Mouse (Mus musculus) erythroblast, embryonic 14.5 days (primary cell): ENCODE results near the gene Dgke. TPM values are rescaled to one million over a fixed set of nuclear protein-coding genes. Genes with fewer than 3 reads are reported as not detected.
"Not testable (repeated sequence)": the region's sequence is repeated elsewhere in the genome, so short reads cannot be mapped to it uniquely, and the experiment has no call there.

Experiments
- H3K27me3 ChIP-seq: 2 replicates; pipeline ENCODE4 v1.6.1; 2012; ENCODE audit warnings: inconsistent platforms; ENCODE audit not compliant: control insufficient read depth
- H3K36me3 ChIP-seq: 2 replicates; pipeline ENCODE4 v1.6.1; 2012; ENCODE audit warnings: mild to moderate bottlenecking, inconsistent platforms; ENCODE audit not compliant: control insufficient read depth
- H3K4me1 ChIP-seq: 2 replicates; pipeline ENCODE4 v1.6.1; 2012; ENCODE audit warnings: inconsistent platforms; ENCODE audit not compliant: control insufficient read depth
- H3K4me3 ChIP-seq: replicated peaks from 2 replicates; pipeline ENCODE3; 2012; ENCODE audit warnings: moderate library complexity, mild to moderate bottlenecking, inconsistent platforms
- H3K9me3 ChIP-seq: 2 replicates; pipeline ENCODE4 v1.6.1; 2012; ENCODE audit warnings: low read length, inconsistent platforms, mixed read lengths; ENCODE audit not compliant: control insufficient read depth
- GATA1 ChIP-seq: IDR thresholded peaks from 2 replicates; pipeline ENCODE4 v1.6.1; 2012; ENCODE audit warnings: low read length, inconsistent platforms, mixed read lengths
- TAL1 ChIP-seq: IDR thresholded peaks from 3 replicates; pipeline ENCODE4 v1.6.1; 2012; ENCODE audit warnings: low read length, inconsistent platforms, mixed read lengths
- polyA plus RNA-seq: library from polyadenylated mRNA; stranded (reverse); fragments of >175 nt; gene quantifications from 2 replicates; pipeline ENCODE4 v1.2.3, GENCODE M21; 2012

Gene Dgke
- polyA plus RNA-seq = not detected in 2 replicates

DNA sequence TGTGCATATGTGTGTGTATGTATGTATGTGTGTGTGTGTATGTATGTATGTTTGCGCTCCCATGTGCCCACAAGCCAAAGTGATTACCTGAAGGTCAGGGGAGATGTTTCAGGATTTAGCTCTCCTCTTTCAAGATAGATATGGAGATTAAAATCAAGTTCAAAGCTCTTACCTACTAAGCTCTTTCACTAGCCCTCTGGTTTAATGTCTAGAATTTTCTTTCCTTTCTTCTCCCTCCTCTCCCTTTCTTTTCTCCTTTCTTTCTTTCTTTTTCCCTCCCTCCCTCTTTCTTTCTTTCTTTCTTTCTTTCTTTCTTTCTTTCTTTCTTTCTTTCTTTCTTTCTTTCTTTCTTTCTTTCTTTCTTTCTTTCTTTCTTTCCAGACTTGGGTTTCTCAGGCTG is at the start of gene Dgke:
TSS of gene Dgke (minus strand) at position 101 of the 400 bp plus-strand sequence.
- TF ChIP-seq GATA1 (no peak), TAL1 (no peak)
- Histone ChIP-seq H3K27me3 (0 out of 2 replicates have a peak, but pooled peaks cover 2% of the 10 kb centered on the region), H3K4me1 (peaks cover 7% of the 10 kb centered on the region), H3K36me3 (no peaks in the 10 kb centered on the region), H3K4me3 (no peak within 1 kb of the TSS), H3K9me3 (0 out of 2 replicates have a peak, but pooled peaks cover 2% of the 10 kb centered on the region)

DNA sequence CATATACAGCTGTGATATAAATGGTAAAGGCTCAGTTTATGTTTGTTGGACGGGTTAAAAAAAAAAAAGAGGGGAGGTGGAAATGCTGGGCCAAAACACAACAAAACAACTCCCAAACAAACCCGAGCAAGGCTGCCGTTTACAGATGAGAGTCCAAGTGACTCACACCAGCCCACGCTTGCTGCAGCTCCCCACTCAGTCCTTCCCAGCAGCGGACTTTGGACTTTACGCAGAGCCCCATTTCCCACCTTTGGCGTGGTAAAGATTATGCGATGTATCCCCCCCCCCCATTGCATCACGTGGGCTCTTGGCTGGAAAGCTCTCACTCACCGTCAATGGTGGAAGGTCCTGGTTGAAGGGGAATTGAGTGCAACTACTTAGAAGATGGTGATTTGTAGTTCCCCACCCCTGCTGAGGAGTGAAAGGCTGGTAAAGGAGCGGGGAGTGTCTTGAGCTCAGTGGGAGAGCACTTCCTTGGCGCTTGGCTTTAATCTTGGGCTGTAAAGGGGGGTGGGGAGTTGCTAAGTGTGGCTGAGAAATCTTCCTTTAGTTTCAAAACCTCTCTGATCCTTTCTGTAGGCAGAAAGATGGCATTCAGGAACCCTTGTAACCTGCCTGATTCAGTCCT is 40.6 kb upstream of the Dgke start:
- H3K36me3 ChIP-seq = no peaks in the 10 kb centered on the region
- no peaks in the 10 kb centered on the region for H3K9me3 ChIP-seq
- no peaks in the 10 kb centered on the region for H3K4me1 ChIP-seq
- H3K4me3 ChIP-seq = no peak overlapping the region
- TF ChIP-seq GATA1 (no peak), TAL1 (no peak; the same call in 2 of the 3 replicates)
- H3K27me3 ChIP-seq = no peaks in the 10 kb centered on the region

DNA sequence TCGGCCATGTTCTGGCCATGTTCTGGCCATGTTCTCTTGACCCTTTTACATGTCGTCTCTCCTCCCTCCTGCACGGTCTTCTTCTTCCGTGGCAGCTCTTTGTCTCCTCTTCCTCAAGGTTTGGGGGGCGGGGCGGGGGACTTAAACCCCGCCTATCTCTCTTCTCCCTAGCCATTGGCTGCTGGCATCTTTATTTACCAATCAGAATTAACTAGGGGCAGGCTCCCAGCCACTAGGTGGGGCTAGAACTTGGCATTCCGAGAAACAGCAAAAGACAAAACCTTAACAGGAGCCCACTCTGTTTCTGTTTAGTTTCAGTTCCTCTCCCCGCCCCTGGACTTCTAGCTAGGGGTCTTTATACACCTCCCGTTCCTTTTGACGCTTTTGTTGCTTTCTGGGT is 39.2 kb upstream of the Dgke start:
- TF ChIP-seq GATA1 (no peak), TAL1 (no peak)
- Histone ChIP-seq H3K4me1 (peaks cover 4% of the 10 kb centered on the region), H3K4me3 (no peak overlapping the region), H3K36me3 (no peaks in the 10 kb centered on the region), H3K27me3 (no peaks in the 10 kb centered on the region), H3K9me3 (no peaks in the 10 kb centered on the region)

DNA sequence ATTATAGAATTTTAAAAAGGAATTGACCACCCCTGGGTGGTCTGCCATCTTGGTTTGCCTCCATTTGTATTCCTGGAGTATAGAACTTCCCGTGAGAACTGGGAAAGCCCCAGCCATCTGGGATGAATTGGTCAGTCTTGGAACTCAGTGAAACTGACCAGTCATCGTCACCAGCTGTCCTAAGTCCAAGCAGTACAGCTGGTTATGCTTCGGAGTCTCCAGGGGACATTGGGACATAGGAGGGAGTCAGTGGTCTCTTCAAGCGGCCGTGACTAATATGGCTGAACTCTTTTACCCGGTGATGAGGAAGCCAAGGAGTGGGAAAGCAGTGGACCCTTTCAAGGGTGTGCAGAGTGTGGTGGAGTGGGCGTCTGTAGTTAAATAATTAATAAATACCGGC is 38.6 kb upstream of the Dgke start:
- Histone ChIP-seq H3K4me1 (peaks cover 10% of the 10 kb centered on the region), H3K4me3 (no peak overlapping the region), H3K27me3 (no peaks in the 10 kb centered on the region), H3K36me3 (no peaks in the 10 kb centered on the region), H3K9me3 (no peaks in the 10 kb centered on the region)
- no peak for TF ChIP-seq GATA1
- no peak for TF ChIP-seq TAL1

GRCm38 (mm10) chr11:89103166-89103565 is 36.5 kb upstream of the Dgke start:
- TF ChIP-seq GATA1 (no peak), TAL1 (no peak)
- peaks cover 11% of the 10 kb centered on the region for H3K4me1 ChIP-seq
- no peak overlapping the region for H3K4me3 ChIP-seq
- H3K9me3 ChIP-seq = no peaks in the 10 kb centered on the region
- no peaks in the 10 kb centered on the region for H3K36me3 ChIP-seq
- H3K27me3 ChIP-seq = no peaks in the 10 kb centered on the region

DNA sequence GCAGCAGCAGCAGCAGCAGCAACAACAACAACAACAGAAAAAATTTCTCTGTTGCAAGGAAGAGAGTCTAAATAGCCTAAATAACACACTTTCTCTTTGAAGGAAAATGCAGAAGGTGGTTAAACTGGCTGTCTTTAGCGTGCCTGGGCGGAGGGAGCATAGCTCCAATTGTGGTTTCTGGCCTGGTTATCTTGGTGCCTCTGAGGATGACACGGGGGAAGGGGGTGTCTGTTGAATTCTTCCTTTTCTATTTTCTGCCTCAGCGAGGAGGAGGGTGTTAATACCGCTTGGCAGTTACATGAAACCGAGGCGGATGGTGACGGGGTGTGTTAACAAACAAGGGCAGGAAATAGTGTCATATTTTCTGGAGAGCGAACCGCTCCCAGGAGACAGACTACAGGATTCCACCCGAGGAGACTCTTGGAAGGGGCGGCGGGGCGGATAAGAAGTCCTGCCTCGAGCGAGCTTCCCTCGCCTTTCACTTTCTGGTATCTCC is 34.2 kb upstream of the Dgke start:
- no peak for TF ChIP-seq GATA1
- TF ChIP-seq TAL1 = no peak
- Histone ChIP-seq H3K27me3 (no peaks in the 10 kb centered on the region), H3K9me3 (no peaks in the 10 kb centered on the region), H3K4me3 (peak overlapping the region; percentile 56), H3K36me3 (no peaks in the 10 kb centered on the region), H3K4me1 (peaks cover 11% of the 10 kb centered on the region)

- Histone ChIP-seq H3K4me3 (peak overlapping the region; percentile 56), H3K36me3 (no peaks in the 10 kb centered on the region), H3K4me1 (peaks cover 11% of the 10 kb centered on the region), H3K27me3 (no peaks in the 10 kb centered on the region), H3K9me3 (no peaks in the 10 kb centered on the region)
- no peak for TF ChIP-seq GATA1
- no peak for TF ChIP-seq TAL1
Measured at GRCm38 (mm10) chr11:89100403-89100802, 33.8 kb upstream of the Dgke start.

GRCm38 (mm10) chr11:89098930-89099329 is 32.3 kb upstream of the Dgke start:
- no peak for TF ChIP-seq GATA1
- TF ChIP-seq TAL1 = no peak

DNA sequence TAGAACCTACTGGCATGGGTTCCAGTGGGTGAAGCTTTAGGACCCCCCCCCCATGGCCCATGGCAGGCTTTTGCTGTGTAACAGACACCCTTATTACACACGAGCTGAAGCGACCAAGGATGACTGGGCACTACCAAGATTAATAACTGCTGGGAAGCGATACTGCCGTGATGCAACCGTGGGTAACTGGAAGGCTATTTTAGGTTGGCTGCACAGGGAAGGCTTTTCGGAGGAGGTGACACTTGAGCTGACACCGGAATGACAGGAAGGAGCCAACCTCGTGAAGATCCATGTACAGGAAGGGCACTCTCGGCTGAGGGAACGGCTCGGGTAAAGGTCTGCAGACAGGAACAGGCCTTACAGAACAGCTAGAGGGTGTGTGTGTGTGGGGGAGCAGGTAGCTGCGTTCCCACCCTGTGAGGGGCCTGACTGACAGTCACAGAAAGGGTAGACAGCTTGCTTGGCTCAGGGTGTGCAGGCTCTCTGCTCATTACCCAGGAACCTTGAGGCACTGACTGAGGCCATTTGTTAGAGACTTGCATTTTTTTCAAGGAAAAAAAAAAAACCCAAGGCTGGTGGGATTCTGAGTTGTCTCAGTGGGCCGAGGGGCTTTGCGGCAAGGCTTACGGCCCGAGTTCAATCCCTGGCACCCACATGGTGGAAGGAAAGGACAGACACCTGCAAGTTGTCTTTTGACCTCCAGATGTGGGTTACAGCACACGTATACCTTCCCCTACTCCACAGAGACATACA is 31.6 kb upstream of the Dgke start:
- H3K9me3 ChIP-seq = no peaks in the 10 kb centered on the region
- no peaks in the 10 kb centered on the region for H3K36me3 ChIP-seq
- TF ChIP-seq GATA1 (no peak), TAL1 (no peak)
- H3K4me1 ChIP-seq = peaks cover 11% of the 10 kb centered on the region
- H3K27me3 ChIP-seq = no peaks in the 10 kb centered on the region
- no peak overlapping the region for H3K4me3 ChIP-seq

More at GRCm38 (mm10) chr11:89098930-89099329, 32.3 kb upstream of the Dgke start:
- H3K4me1 ChIP-seq = peaks cover 11% of the 10 kb centered on the region
- no peak overlapping the region for H3K4me3 ChIP-seq
- no peaks in the 10 kb centered on the region for H3K27me3 ChIP-seq
- H3K36me3 ChIP-seq = no peaks in the 10 kb centered on the region
- no peaks in the 10 kb centered on the region for H3K9me3 ChIP-seq

DNA sequence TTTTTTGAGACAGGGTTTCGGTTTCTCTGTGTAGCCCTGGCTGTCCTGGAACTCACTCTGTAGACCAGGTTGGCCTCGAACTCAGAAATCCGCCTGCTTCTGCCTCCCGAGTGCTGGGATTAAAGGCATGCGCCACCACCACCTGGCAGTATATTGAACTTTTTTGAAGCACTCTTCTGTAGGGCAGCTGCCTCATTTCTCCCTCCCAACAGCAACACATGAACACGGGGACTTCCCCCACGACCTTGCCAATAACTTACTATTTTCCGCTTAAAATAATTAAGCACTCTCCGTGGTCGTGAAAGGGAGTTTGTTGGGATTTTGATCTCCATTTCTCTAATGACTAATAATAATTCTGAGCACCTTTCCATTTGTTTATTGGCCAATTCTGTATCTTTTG is 30.6 kb upstream of the Dgke start:
- H3K4me3 ChIP-seq, H3K27me3 ChIP-seq, H3K36me3 ChIP-seq, H3K9me3 ChIP-seq: not testable (repeated sequence)
- peaks cover 11% of the 10 kb centered on the region for H3K4me1 ChIP-seq
